Mouse (Mus musculus): ENCODE measurements around the gene Zbtb37.

- TF ChIP-seq CTCF (IDR thresholded peaks at IDR 0.05; ENCODE audit: low read depth): no peak
- no peak for TF ChIP-seq EP300 (IDR thresholded peaks at IDR 0.05; ENCODE audit: low read depth)
Observed at GRCm38 (mm10) chr1:160978071-160978735, 56.4 kb downstream of the Zbtb37 start, which contains the start of gene Serpinc1.
